Mouse (Mus musculus): ENCODE measurements at regions not wholly inside any gene's neighbourhood (a gene's known extent, or its start where the extent isn't known, plus 50 kb on each side); places are given as distances from the start of the nearest gene placed in this dataset.
"Not testable (repeated sequence)": the region's sequence is repeated elsewhere in the genome, so short reads cannot be mapped to it uniquely, and the experiment has no call there.

DNA sequence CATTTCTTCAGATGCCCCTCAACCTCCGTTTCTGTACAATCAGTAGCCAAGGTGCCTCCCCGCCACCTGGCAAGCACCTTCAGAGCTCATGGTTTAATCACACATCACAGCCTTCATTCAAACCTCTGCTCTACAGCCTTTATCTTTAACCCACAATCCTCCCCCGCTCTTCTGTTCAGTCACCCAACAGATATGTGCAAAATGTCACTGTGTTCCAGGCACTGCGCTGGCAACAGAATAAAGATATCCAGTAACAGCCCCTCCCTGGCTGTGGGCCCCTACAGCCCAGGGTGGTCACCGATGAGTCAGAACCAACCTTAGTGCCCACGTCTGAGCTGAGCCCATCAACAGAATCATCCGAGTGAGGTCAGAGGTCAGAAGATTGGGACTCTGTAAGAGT is 54.3 kb upstream of the Ddr1 start:
- 0 out of 4 replicates have a peak overlapping the region, but pooled peaks of 1 of the 2 experiments have one; percentile 8 for H3K27ac ChIP-seq (replicated peaks in 1 of 2; ENCODE audit: control insufficient read depth in 1 of 2, insufficient read depth in 1 of 2, low read depth in 2 of 2, low read length in 2 of 2)
- H3K9ac ChIP-seq (ENCODE audit: low read length) = no peak overlapping the region
- H3K9me3 ChIP-seq (ENCODE audit: control insufficient read depth, low read length) = no peaks in the 10 kb centered on the region
- no peak overlapping the region for H3K4me3 ChIP-seq (ENCODE audit: control insufficient read depth in 1 of 2, insufficient read depth in 1 of 2, low read depth in 1 of 2, low read length in 2 of 2)
- 36% methylated on average over 7 of the region's 7 CpGs for WGBS
- no peak for ATAC-seq (ENCODE audit: insufficient number of reproducible peaks, insufficient read depth, low FRiP score, low read depth)
- no peaks in the 10 kb centered on the region for H3K27me3 ChIP-seq (ENCODE audit: control insufficient read depth, insufficient read depth, low read length)
- peaks cover 4 to 6% of the 10 kb centered on the region in 2 experiments; a peak in 3 of 4 replicates for H3K4me1 ChIP-seq (ENCODE audit: control insufficient read depth in 2 of 2, insufficient read depth in 2 of 2, low read length in 2 of 2)
- H3K4me2 ChIP-seq (ENCODE audit: low read length) = no peak overlapping the region
- H3K36me3 ChIP-seq (ENCODE audit: control insufficient read depth, insufficient read depth, low read length) = no peaks in the 10 kb centered on the region

DNA sequence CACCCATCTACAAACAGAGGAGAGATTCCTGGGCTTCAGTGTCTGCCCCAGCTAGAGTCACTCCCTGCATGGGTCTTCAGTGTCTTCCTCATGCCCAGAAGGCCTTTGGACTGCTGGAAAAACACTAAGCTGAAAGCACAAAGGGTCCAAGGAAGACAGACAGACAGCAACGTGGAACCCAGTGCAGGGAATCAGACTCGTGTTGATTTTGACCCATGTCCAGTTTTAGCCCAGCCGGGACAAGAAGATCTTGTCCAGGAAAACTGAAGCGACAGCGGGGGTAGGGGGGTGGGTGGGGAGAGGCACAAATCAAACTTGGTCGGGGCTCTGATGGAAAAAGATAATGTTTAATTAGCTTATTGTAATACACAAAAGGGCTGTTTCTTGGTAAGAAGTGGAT is 55.3 kb upstream of the Ddr1 start:
- H3K27ac ChIP-seq (replicated peaks in 1 of 2; ENCODE audit: control insufficient read depth in 1 of 2, insufficient read depth in 1 of 2, low read depth in 2 of 2, low read length in 2 of 2) = no peak overlapping the region
- no peak overlapping the region for H3K4me2 ChIP-seq (ENCODE audit: low read length)
- H3K36me3 ChIP-seq (ENCODE audit: control insufficient read depth, insufficient read depth, low read length) = no peaks in the 10 kb centered on the region
- no peak overlapping the region for H3K4me3 ChIP-seq (ENCODE audit: control insufficient read depth in 1 of 2, insufficient read depth in 1 of 2, low read depth in 1 of 2, low read length in 2 of 2)
- 54% methylated on average over 6 of the region's 6 CpGs for WGBS
- H3K9me3 ChIP-seq (ENCODE audit: control insufficient read depth, low read length) = no peaks in the 10 kb centered on the region
- ATAC-seq (ENCODE audit: insufficient number of reproducible peaks, insufficient read depth, low FRiP score, low read depth) = no peak
- peak overlapping the region; percentile 11; the same call in 1 of the 2 replicates for H3K9ac ChIP-seq (ENCODE audit: low read length)
- peaks cover 4 to 6% of the 10 kb centered on the region in 2 experiments; a peak in 3 of 4 replicates for H3K4me1 ChIP-seq (ENCODE audit: control insufficient read depth in 2 of 2, insufficient read depth in 2 of 2, low read length in 2 of 2)
- no peaks in the 10 kb centered on the region for H3K27me3 ChIP-seq (ENCODE audit: control insufficient read depth, insufficient read depth, low read length)

DNA sequence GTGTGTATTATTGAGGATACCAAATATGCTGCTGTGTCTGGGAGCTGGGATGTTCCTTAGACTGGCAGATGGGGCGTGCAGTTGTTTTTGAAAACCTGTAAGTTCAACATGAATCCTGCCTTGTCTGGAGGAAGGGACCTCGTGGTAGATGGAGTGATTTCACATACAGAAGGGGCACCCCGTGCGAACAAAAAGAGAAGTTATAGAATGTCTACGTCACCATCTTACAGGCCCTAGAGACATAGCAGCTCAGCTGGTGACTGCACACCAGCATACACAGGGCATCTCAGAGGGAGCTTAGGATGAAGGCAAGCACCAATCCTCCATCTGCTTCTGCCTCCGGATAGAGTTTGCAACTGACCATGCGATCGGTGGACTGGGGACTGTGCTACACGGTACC is 58.2 kb upstream of the Ddr1 start:
- 90% methylated on average over 9 of the region's 9 CpGs for WGBS
- no peaks in the 10 kb centered on the region for H3K9me3 ChIP-seq (ENCODE audit: control insufficient read depth, low read length)
- no peak overlapping the region for H3K4me3 ChIP-seq (ENCODE audit: control insufficient read depth in 1 of 2, insufficient read depth in 1 of 2, low read depth in 1 of 2, low read length in 2 of 2)
- peaks cover 4 to 6% of the 10 kb centered on the region in 2 experiments; a peak in 3 of 4 replicates for H3K4me1 ChIP-seq (ENCODE audit: control insufficient read depth in 2 of 2, insufficient read depth in 2 of 2, low read length in 2 of 2)
- H3K36me3 ChIP-seq (ENCODE audit: control insufficient read depth, insufficient read depth, low read length) = no peaks in the 10 kb centered on the region
- H3K4me2 ChIP-seq (ENCODE audit: low read length) = no peak overlapping the region
- no peak for ATAC-seq (ENCODE audit: insufficient number of reproducible peaks, insufficient read depth, low FRiP score, low read depth)
- H3K9ac ChIP-seq (ENCODE audit: low read length) = no peak overlapping the region
- H3K27ac ChIP-seq (replicated peaks in 1 of 2; ENCODE audit: control insufficient read depth in 1 of 2, insufficient read depth in 1 of 2, low read depth in 2 of 2, low read length in 2 of 2) = no peak overlapping the region
- no peaks in the 10 kb centered on the region for H3K27me3 ChIP-seq (ENCODE audit: control insufficient read depth, insufficient read depth, low read length)

DNA sequence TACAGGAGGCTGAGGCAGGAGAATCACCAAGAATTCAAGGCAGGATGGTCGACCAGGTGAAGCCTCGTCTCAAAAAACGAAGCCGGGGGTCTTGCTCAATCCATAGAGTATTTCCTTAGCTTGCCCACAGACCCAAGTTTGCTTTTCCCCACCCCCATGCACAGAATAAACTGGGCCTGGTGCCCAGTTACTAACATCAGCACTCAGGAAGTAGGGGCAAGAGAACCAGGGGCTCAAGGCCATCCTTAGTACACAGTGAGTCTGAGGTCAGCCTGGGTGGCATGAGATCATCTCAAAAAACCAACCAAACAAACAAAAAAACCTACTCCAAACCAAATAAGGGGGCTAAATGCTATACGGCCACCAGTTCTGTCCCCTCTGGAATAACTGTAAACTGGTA is 58.4 kb upstream of the Ier3 start:
- H3K4me3 ChIP-seq (ENCODE audit: control insufficient read depth in 1 of 2, insufficient read depth in 1 of 2, low read depth in 1 of 2, low read length in 2 of 2) = no peak overlapping the region
- no peaks in the 10 kb centered on the region for H3K27me3 ChIP-seq (ENCODE audit: control insufficient read depth, insufficient read depth, low read length)
- no peaks in the 10 kb centered on the region for H3K36me3 ChIP-seq (ENCODE audit: control insufficient read depth, insufficient read depth, low read length)
- H3K27ac ChIP-seq (replicated peaks in 1 of 2; ENCODE audit: control insufficient read depth in 1 of 2, insufficient read depth in 1 of 2, low read depth in 2 of 2, low read length in 2 of 2) = no peak overlapping the region
- no peak overlapping the region; the same call in 1 of the 2 replicates for H3K9ac ChIP-seq (ENCODE audit: low read length)
- no peak for ATAC-seq (ENCODE audit: insufficient number of reproducible peaks, insufficient read depth, low FRiP score, low read depth)
- H3K4me1 ChIP-seq (ENCODE audit: control insufficient read depth in 2 of 2, insufficient read depth in 2 of 2, low read length in 2 of 2) = peaks cover 4 to 6% of the 10 kb centered on the region in 2 experiments; a peak in 3 of 4 replicates
- no peaks in the 10 kb centered on the region for H3K9me3 ChIP-seq (ENCODE audit: control insufficient read depth, low read length)
- no peak overlapping the region for H3K4me2 ChIP-seq (ENCODE audit: low read length)
- 87% methylated on average over 5 of the region's 5 CpGs for WGBS

DNA sequence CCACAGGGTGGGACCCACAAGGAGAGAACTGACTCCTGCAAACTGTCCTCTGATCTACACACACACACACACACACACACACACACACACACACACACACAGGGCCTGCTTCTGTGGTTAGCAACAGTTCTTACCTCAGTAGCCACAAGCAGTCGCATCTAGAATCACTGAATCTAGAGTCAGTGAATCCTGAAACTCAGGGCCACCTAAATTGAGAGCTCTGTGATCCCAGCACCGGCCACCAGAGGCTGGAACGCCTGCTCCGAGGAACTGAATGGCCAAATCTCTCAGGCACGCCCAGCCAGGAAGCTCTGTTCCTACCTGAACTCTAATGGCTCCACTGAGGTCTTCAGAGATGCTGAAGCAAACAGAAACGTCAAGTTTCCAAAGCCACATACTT is 57.6 kb upstream of the Ier3 start:
- Histone ChIP-seq H3K36me3 (ENCODE audit: control insufficient read depth, insufficient read depth, low read length) (no peaks in the 10 kb centered on the region), H3K27ac (replicated peaks in 1 of 2; ENCODE audit: control insufficient read depth in 1 of 2, insufficient read depth in 1 of 2, low read depth in 2 of 2, low read length in 2 of 2) (no peak overlapping the region), H3K4me2 (ENCODE audit: low read length) (no peak overlapping the region), H3K4me3 (ENCODE audit: control insufficient read depth in 1 of 2, insufficient read depth in 1 of 2, low read depth in 1 of 2, low read length in 2 of 2) (no peak overlapping the region), H3K4me1 (ENCODE audit: control insufficient read depth in 2 of 2, insufficient read depth in 2 of 2, low read length in 2 of 2) (peaks cover 1 to 2% of the 10 kb centered on the region in 2 experiments; a peak in 3 of 4 replicates), H3K27me3 (ENCODE audit: control insufficient read depth, insufficient read depth, low read length) (no peaks in the 10 kb centered on the region), H3K9ac (ENCODE audit: low read length) (no peak overlapping the region), H3K9me3 (ENCODE audit: control insufficient read depth, low read length) (no peaks in the 10 kb centered on the region)
- no peak for ATAC-seq (ENCODE audit: insufficient number of reproducible peaks, insufficient read depth, low FRiP score, low read depth)
- WGBS = 22% methylated on average over 6 of the region's 6 CpGs

DNA sequence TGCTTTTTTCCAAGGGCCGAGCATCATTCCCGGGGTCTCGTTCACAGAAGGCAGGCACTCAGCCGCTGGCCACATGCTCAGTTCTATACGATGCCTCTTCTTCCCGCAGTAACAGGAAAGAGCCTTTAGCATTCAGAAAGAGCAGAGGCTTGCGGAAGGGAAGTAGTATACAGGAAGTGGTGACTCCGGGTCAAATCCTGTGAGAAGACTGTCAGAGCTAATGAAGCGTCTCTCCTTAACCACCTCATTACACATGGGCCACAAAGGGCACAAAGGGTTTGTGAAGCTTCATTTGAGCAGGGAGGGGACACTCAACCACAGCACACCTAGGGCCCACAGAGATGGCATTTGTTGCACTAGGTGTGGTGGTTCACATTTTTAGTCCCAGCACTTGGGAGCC is 55.1 kb upstream of the Ier3 start:
- Histone ChIP-seq H3K9ac (ENCODE audit: low read length) (no peak overlapping the region), H3K27me3 (ENCODE audit: control insufficient read depth, insufficient read depth, low read length) (no peaks in the 10 kb centered on the region), H3K4me1 (ENCODE audit: control insufficient read depth in 2 of 2, insufficient read depth in 2 of 2, low read length in 2 of 2) (no peaks in the 10 kb centered on the region; a peak in 1 of 4 replicates), H3K9me3 (ENCODE audit: control insufficient read depth, low read length) (no peaks in the 10 kb centered on the region), H3K36me3 (ENCODE audit: control insufficient read depth, insufficient read depth, low read length) (no peaks in the 10 kb centered on the region), H3K4me3 (ENCODE audit: control insufficient read depth in 1 of 2, insufficient read depth in 1 of 2, low read depth in 1 of 2, low read length in 2 of 2) (no peak overlapping the region), H3K27ac (replicated peaks in 1 of 2; ENCODE audit: control insufficient read depth in 1 of 2, insufficient read depth in 1 of 2, low read depth in 2 of 2, low read length in 2 of 2) (no peak overlapping the region), H3K4me2 (ENCODE audit: low read length) (no peak overlapping the region)
- WGBS = 81% methylated on average over 9 of the region's 9 CpGs
- ATAC-seq (ENCODE audit: insufficient number of reproducible peaks, insufficient read depth, low FRiP score, low read depth) = no peak

DNA sequence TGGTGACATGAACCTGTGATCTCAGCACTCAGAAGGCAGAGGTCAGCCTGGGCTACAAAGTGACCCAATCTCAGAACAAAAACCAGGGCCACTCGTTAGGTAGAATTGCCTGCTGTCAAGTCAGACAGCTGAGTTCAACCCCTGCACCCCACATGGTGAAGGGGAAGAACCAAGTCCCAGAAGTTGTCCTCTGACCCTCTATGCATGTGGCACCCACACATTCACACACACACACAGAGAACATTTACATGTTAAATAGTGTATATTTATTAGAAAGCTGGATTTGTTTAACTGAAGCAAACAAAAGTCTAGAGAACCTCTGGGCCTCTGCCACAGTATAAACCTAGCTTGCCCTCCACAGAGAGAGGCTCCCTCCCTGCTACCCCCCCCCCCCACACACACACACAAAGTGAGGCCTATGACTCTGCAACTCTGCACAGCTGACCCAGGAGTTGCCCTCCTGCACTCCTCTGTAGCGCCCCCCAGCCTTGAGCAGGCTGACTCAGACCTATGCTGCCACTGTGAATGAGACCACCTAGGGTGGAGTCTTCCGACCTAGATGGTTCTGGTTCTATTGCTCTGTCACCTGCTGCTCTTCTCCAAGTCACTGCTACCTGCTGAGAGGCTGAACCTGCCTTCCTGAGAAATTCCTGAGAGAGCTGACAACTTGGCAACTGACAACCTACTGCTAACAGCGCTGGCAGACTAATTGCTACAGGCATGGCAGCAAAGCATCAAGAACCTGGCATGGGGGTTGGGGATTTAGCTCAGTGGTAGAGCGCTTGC is 52.1 kb upstream of the Ier3 start:
- no peak for ATAC-seq (ENCODE audit: insufficient number of reproducible peaks, insufficient read depth, low FRiP score, low read depth)
- no peak overlapping the region for H3K4me2 ChIP-seq (ENCODE audit: low read length)
- H3K4me3 ChIP-seq (ENCODE audit: control insufficient read depth in 1 of 2, insufficient read depth in 1 of 2, low read depth in 1 of 2, low read length in 2 of 2) = no peak overlapping the region
- no peaks in the 10 kb centered on the region for H3K9me3 ChIP-seq (ENCODE audit: control insufficient read depth, low read length)
- WGBS = 72% methylated on average over 5 of the region's 5 CpGs
- no peak overlapping the region for H3K27ac ChIP-seq (replicated peaks in 1 of 2; ENCODE audit: control insufficient read depth in 1 of 2, insufficient read depth in 1 of 2, low read depth in 2 of 2, low read length in 2 of 2)
- peaks cover 0 to 6% of the 10 kb centered on the region in 2 experiments; a peak in 2 of 4 replicates for H3K4me1 ChIP-seq (ENCODE audit: control insufficient read depth in 2 of 2, insufficient read depth in 2 of 2, low read length in 2 of 2)
- no peaks in the 10 kb centered on the region for H3K36me3 ChIP-seq (ENCODE audit: control insufficient read depth, insufficient read depth, low read length)
- H3K9ac ChIP-seq (ENCODE audit: low read length) = no peak overlapping the region
- H3K27me3 ChIP-seq (ENCODE audit: control insufficient read depth, insufficient read depth, low read length) = no peaks in the 10 kb centered on the region

DNA sequence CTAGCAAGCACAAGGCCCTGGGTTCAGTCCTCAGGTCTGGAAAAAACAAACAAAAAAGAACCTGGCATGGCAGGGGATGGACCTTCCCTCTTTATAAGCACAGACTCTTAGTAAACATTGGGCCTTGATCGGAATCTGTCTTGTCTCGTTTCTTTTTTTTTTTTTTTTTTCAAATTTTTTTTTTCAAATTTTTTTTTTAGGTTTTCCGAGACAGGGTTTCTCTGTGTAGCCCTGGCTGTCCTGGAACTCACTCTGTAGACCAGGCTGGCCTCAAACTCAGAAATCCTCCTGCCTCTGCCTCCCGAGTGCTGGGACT is 51.6 kb upstream of the Ier3 start:
- H3K9ac ChIP-seq (ENCODE audit: low read length); H3K27me3 ChIP-seq (ENCODE audit: control insufficient read depth, insufficient read depth, low read length); H3K4me1 ChIP-seq (ENCODE audit: control insufficient read depth in 2 of 2, insufficient read depth in 2 of 2, low read length in 2 of 2); ATAC-seq (ENCODE audit: insufficient number of reproducible peaks, insufficient read depth, low FRiP score, low read depth); H3K4me2 ChIP-seq (ENCODE audit: low read length); H3K9me3 ChIP-seq (ENCODE audit: control insufficient read depth, low read length); H3K4me3 ChIP-seq (ENCODE audit: control insufficient read depth in 1 of 2, insufficient read depth in 1 of 2, low read depth in 1 of 2, low read length in 2 of 2); H3K36me3 ChIP-seq (ENCODE audit: control insufficient read depth, insufficient read depth, low read length); H3K27ac ChIP-seq (replicated peaks in 1 of 2; ENCODE audit: control insufficient read depth in 1 of 2, insufficient read depth in 1 of 2, low read depth in 2 of 2, low read length in 2 of 2): not testable (repeated sequence)
- WGBS = 86% methylated on average over 4 of the region's 4 CpGs

Data from heart, embryonic 14.5 days (tissue).